Mouse (Mus musculus) lung, adult 2 months (tissue): ENCODE data around the gene Myo1b.

Experiments used
- CTCF ChIP-seq: fragments of 200-500 bp; IDR thresholded peaks from 2 replicates; pipeline ENCODE4 v1.5.1; 2011; ENCODE audit warnings: mild to moderate bottlenecking, low read length, control low read depth; ENCODE audit not compliant: insufficient read depth
- POLR2A ChIP-seq: fragments of 200-500 bp; IDR thresholded peaks from 2 replicates; pipeline ENCODE4 v1.6.1; 2011; ENCODE audit warnings: low read depth, mild to moderate bottlenecking, control low read depth, low read length, borderline replicate concordance; ENCODE audit errors: extremely low read depth

DNA sequence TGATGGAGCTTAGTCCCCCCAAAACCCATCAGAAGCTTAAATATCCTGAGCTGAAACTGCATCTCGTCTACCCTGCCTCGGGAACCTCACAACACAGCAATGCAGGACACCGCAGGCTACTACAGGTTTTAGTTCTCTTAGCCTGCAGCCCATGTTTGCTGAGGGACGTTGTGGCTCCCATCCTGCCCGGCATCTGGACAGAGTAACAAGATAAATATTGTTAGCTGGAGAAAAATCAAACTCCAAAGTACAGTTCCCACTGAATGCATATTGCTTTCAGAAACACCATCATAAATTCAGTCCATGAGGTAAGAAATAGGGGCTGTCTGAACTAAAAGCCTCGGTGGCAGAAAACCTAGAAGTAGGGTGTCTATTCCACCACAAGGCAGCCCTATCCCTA, 10.8 kb downstream of the Myo1b start:
- TF ChIP-seq CTCF (no peak), POLR2A (no peak)
